Mouse (Mus musculus) midbrain, embryonic 12.5 days (tissue): ENCODE results near the gene Dirc2. TPM values are rescaled to one million over a fixed set of nuclear protein-coding genes. Genes with fewer than 3 reads are reported as not detected.
A peak's percentile ranks its signal among the peaks of the same experiment; 100 is the strongest.

Experiments used
- ATAC-seq: fragments of 200-750 bp; cut with Nextera tagmentation; 2 replicates; pipeline ENCODE4 v1.8.0; 2017; ENCODE audit warnings: low read depth, moderate TSS enrichment, moderate library complexity; ENCODE audit not compliant: low FRiP score
- H3K27ac ChIP-seq: fragments of 300-500 bp; sonication (generic); replicated peaks from 2 replicates; pipeline ENCODE4 v1.5.1; 2016; ENCODE audit warnings: mild to moderate bottlenecking
- H3K27me3 ChIP-seq: fragments of 300-500 bp; sonication (generic); 2 replicates; pipeline ENCODE4 v1.6.1; 2016; ENCODE audit warnings: mild to moderate bottlenecking
- H3K36me3 ChIP-seq: fragments of 300-500 bp; sonication (generic); 2 replicates; pipeline ENCODE4 v1.6.1; 2016
- H3K4me1 ChIP-seq: fragments of 300-500 bp; sonication (generic); 2 replicates; pipeline ENCODE4 v1.6.1; 2016
- H3K4me2 ChIP-seq: fragments of 300-500 bp; sonication (generic); replicated peaks from 2 replicates; pipeline ENCODE4 v1.6.1; 2016; ENCODE audit warnings: mild to moderate bottlenecking, moderate library complexity
- H3K4me3 ChIP-seq: fragments of 300-500 bp; sonication (generic); 2 replicates; pipeline ENCODE4 v1.5.1; 2016; ENCODE audit warnings: mild to moderate bottlenecking
- H3K9ac ChIP-seq: fragments of 300-500 bp; sonication (generic); replicated peaks from 2 replicates; pipeline ENCODE4 v1.6.1; 2016; ENCODE audit warnings: mild to moderate bottlenecking, moderate library complexity
- H3K9me3 ChIP-seq: fragments of 300-500 bp; sonication (generic); 2 replicates; pipeline ENCODE4 v1.6.1; 2016; ENCODE audit warnings: mild to moderate bottlenecking
- WGBS: fragments of 180-500 bp; shearing (Covaris S2); methylation state at CpG from one replicate; pipeline ENCODE4 v1.1.7; 2016; 5-methylcytosine and 5-hydroxymethylcytosine counted together
- polyA plus RNA-seq: library from polyadenylated mRNA; unstranded; fragments of >200 nt; fragmentation: Nextera tagmentation; extraction: Ambion mirVana; gene quantifications from 2 replicates; pipeline ENCODE4 v1.2.1, GENCODE M21; 2016

Dirc2 gene
- polyA plus RNA-seq, 1 experiment from 2014 or later = 24.5 TPM

- Histone ChIP-seq H3K36me3 (no peaks in the 10 kb centered on the region), H3K4me3 (no peak overlapping the region), H3K27me3 (no peaks in the 10 kb centered on the region), H3K4me2 (no peak overlapping the region), H3K4me1 (no peaks in the 10 kb centered on the region), H3K27ac (no peak overlapping the region), H3K9ac (no peak overlapping the region), H3K9me3 (no peaks in the 10 kb centered on the region)
- ATAC-seq = no peak
- WGBS = 81% methylated on average over 4 of the region's 4 CpGs
These were observed 17.3 kb downstream of the Dirc2 start for GRCm38 (mm10) chr16:35751841-35752240.

GRCm38 (mm10) chr16:35749385-35749784 lies 19.8 kb downstream of the Dirc2 start:
- no peaks in the 10 kb centered on the region for H3K36me3 ChIP-seq
- no peaks in the 10 kb centered on the region for H3K9me3 ChIP-seq
- 80% methylated on average over 7 of the region's 7 CpGs for WGBS
- no peak overlapping the region for H3K9ac ChIP-seq
- no peak overlapping the region for H3K4me2 ChIP-seq
- no peak for ATAC-seq
- no peaks in the 10 kb centered on the region for H3K27me3 ChIP-seq
- no peaks in the 10 kb centered on the region for H3K4me1 ChIP-seq
- H3K27ac ChIP-seq = no peak overlapping the region
- H3K4me3 ChIP-seq = no peak overlapping the region

GRCm38 (mm10) chr16:35748237-35748603 lies 20.9 kb downstream of the Dirc2 start:
- no peaks in the 10 kb centered on the region for H3K36me3 ChIP-seq
- no peaks in the 10 kb centered on the region for H3K4me1 ChIP-seq
- no peak overlapping the region for H3K9ac ChIP-seq
- no peaks in the 10 kb centered on the region for H3K9me3 ChIP-seq
- H3K4me2 ChIP-seq = no peak overlapping the region
- H3K27ac ChIP-seq = no peak overlapping the region
- WGBS = 84% methylated on average over 7 of the region's 7 CpGs
- H3K4me3 ChIP-seq = no peak overlapping the region
- H3K27me3 ChIP-seq = no peaks in the 10 kb centered on the region
- ATAC-seq = no peak

- Histone ChIP-seq H3K4me2 (no peak overlapping the region), H3K27me3 (no peaks in the 10 kb centered on the region), H3K27ac (no peak overlapping the region), H3K9ac (no peak overlapping the region), H3K36me3 (no peaks in the 10 kb centered on the region), H3K9me3 (no peaks in the 10 kb centered on the region), H3K4me1 (no peaks in the 10 kb centered on the region), H3K4me3 (no peak overlapping the region)
- no peak for ATAC-seq
- WGBS = 90% methylated on average over 9 of the region's 9 CpGs
These were observed 21.5 kb downstream of the Dirc2 start for GRCm38 (mm10) chr16:35747417-35748236.

GRCm38 (mm10) chr16:35742251-35742937 lies 26.8 kb downstream of the Dirc2 start:
- no peak overlapping the region for H3K4me2 ChIP-seq
- no peaks in the 10 kb centered on the region for H3K36me3 ChIP-seq
- H3K27me3 ChIP-seq = no peaks in the 10 kb centered on the region
- H3K4me1 ChIP-seq = peaks cover 7% of the 10 kb centered on the region
- H3K27ac ChIP-seq = no peak overlapping the region
- ATAC-seq = no peak
- H3K9me3 ChIP-seq = no peaks in the 10 kb centered on the region
- WGBS = 94% methylated on average over 12 of the region's 12 CpGs
- H3K4me3 ChIP-seq = no peak overlapping the region
- H3K9ac ChIP-seq = no peak overlapping the region

GRCm38 (mm10) chr16:35741621-35742020 lies 27.5 kb downstream of the Dirc2 start:
- Histone ChIP-seq H3K27ac (no peak overlapping the region), H3K36me3 (no peaks in the 10 kb centered on the region), H3K4me2 (no peak overlapping the region), H3K4me1 (peaks cover 7% of the 10 kb centered on the region), H3K4me3 (no peak overlapping the region), H3K27me3 (no peaks in the 10 kb centered on the region), H3K9me3 (no peaks in the 10 kb centered on the region), H3K9ac (no peak overlapping the region)
- ATAC-seq = no peak
- WGBS = 98% methylated on average over 5 of the region's 5 CpGs

- Histone ChIP-seq H3K4me2 (no peak overlapping the region), H3K27ac (no peak overlapping the region), H3K27me3 (no peaks in the 10 kb centered on the region), H3K9me3 (no peaks in the 10 kb centered on the region), H3K36me3 (no peaks in the 10 kb centered on the region), H3K4me3 (no peak overlapping the region), H3K4me1 (peaks cover 7% of the 10 kb centered on the region), H3K9ac (no peak overlapping the region)
- no peak for ATAC-seq
- WGBS = 86% methylated on average over 6 of the region's 6 CpGs
These were observed 28.2 kb downstream of the Dirc2 start for GRCm38 (mm10) chr16:35740943-35741342.

GRCm38 (mm10) chr16:35740357-35740756 lies 28.8 kb downstream of the Dirc2 start:
- no peak overlapping the region for H3K27ac ChIP-seq
- WGBS = 86% methylated on average over 12 of the region's 12 CpGs
- H3K27me3 ChIP-seq = no peaks in the 10 kb centered on the region
- H3K9ac ChIP-seq = no peak overlapping the region
- H3K4me1 ChIP-seq = peaks cover 7% of the 10 kb centered on the region
- no peaks in the 10 kb centered on the region for H3K36me3 ChIP-seq
- H3K4me3 ChIP-seq = no peak overlapping the region
- no peak overlapping the region for H3K4me2 ChIP-seq
- no peaks in the 10 kb centered on the region for H3K9me3 ChIP-seq
- ATAC-seq = no peak

GRCm38 (mm10) chr16:35739548-35739947 lies 29.6 kb downstream of the Dirc2 start:
- Histone ChIP-seq H3K36me3 (no peaks in the 10 kb centered on the region), H3K4me2 (no peak overlapping the region), H3K4me1 (peaks cover 7% of the 10 kb centered on the region), H3K27me3 (no peaks in the 10 kb centered on the region), H3K4me3 (no peak overlapping the region), H3K27ac (no peak overlapping the region), H3K9me3 (no peaks in the 10 kb centered on the region), H3K9ac (no peak overlapping the region)
- no peak for ATAC-seq
- WGBS = 71% methylated on average over 1 of the region's 1 CpGs

- WGBS = 48% methylated on average over 7 of the region's 7 CpGs
- no peaks in the 10 kb centered on the region for H3K36me3 ChIP-seq
- no peaks in the 10 kb centered on the region for H3K27me3 ChIP-seq
- H3K27ac ChIP-seq = no peak overlapping the region
- H3K4me3 ChIP-seq = no peak overlapping the region
- peaks cover 7% of the 10 kb centered on the region for H3K4me1 ChIP-seq
- no peak overlapping the region for H3K9ac ChIP-seq
- no peak overlapping the region for H3K4me2 ChIP-seq
- no peaks in the 10 kb centered on the region for H3K9me3 ChIP-seq
- ATAC-seq = 0 out of 2 replicates have a peak, but pooled peaks have one; percentile 47
These were observed 30.9 kb downstream of the Dirc2 start for GRCm38 (mm10) chr16:35738096-35738767.

GRCm38 (mm10) chr16:35734038-35734437 lies 35.1 kb downstream of the Dirc2 start:
- 19% methylated on average over 6 of the region's 6 CpGs for WGBS
- H3K9me3 ChIP-seq = no peaks in the 10 kb centered on the region
- H3K27me3 ChIP-seq = no peaks in the 10 kb centered on the region
- H3K9ac ChIP-seq = no peak overlapping the region
- ATAC-seq = no peak
- no peak overlapping the region for H3K27ac ChIP-seq
- no peaks in the 10 kb centered on the region for H3K36me3 ChIP-seq
- no peak overlapping the region for H3K4me3 ChIP-seq
- peaks cover 15% of the 10 kb centered on the region for H3K4me1 ChIP-seq
- H3K4me2 ChIP-seq = no peak overlapping the region

GRCm38 (mm10) chr16:35732096-35732495 lies 37.1 kb downstream of the Dirc2 start:
- Histone ChIP-seq H3K27ac (no peak overlapping the region), H3K27me3 (no peaks in the 10 kb centered on the region), H3K9ac (no peak overlapping the region), H3K36me3 (no peaks in the 10 kb centered on the region), H3K4me3 (no peak overlapping the region), H3K4me2 (no peak overlapping the region), H3K9me3 (no peaks in the 10 kb centered on the region), H3K4me1 (peaks cover 14% of the 10 kb centered on the region)
- WGBS = 94% methylated on average over 7 of the region's 7 CpGs
- no peak for ATAC-seq
